Mouse (Mus musculus) hindbrain, embryonic 13.5 days (tissue): ENCODE measurements around the gene Prss12. TPM values are rescaled to one million over a fixed set of nuclear protein-coding genes. Genes with fewer than 3 reads are reported as not detected.

Experiments used
- ATAC-seq: fragments of 200-750 bp; cut with Nextera tagmentation; 2 replicates; pipeline ENCODE4 v1.8.0; 2017; ENCODE audit warnings: moderate TSS enrichment; ENCODE audit not compliant: low FRiP score
- H3K27ac ChIP-seq: fragments of 300-500 bp; sonication (generic); 2 replicates; pipeline ENCODE4 v1.5.1; 2015; ENCODE audit warnings: inconsistent platforms, mild to moderate bottlenecking, moderate library complexity
- H3K27me3 ChIP-seq: fragments of 300-500 bp; sonication (generic); 2 replicates; pipeline ENCODE4 v1.6.1; 2015; ENCODE audit warnings: mild to moderate bottlenecking, inconsistent platforms
- H3K36me3 ChIP-seq: fragments of 300-500 bp; sonication (generic); 2 replicates; pipeline ENCODE4 v1.6.1; 2015; ENCODE audit warnings: mild to moderate bottlenecking, inconsistent platforms
- H3K4me1 ChIP-seq: fragments of 300-500 bp; sonication (generic); replicated peaks from 2 replicates; pipeline ENCODE4 v1.6.1; 2015; ENCODE audit warnings: inconsistent platforms
- H3K4me2 ChIP-seq: fragments of 300-500 bp; sonication (generic); 2 replicates; pipeline ENCODE4 v1.6.1; 2015; ENCODE audit warnings: inconsistent platforms, mild to moderate bottlenecking, moderate library complexity
- H3K4me3 ChIP-seq: fragments of 300-500 bp; sonication (generic); 2 replicates; pipeline ENCODE4 v1.5.1; 2015; ENCODE audit warnings: mild to moderate bottlenecking, inconsistent platforms
- H3K9ac ChIP-seq: fragments of 300-500 bp; sonication (generic); 2 replicates; pipeline ENCODE4 v1.6.1; 2015; ENCODE audit warnings: mild to moderate bottlenecking, inconsistent platforms
- H3K9me3 ChIP-seq: fragments of 300-500 bp; sonication (generic); 2 replicates; pipeline ENCODE4 v1.6.1; 2016; ENCODE audit warnings: inconsistent platforms
- WGBS: fragments of 180-500 bp; shearing (Covaris S2); methylation state at CpG from one replicate; pipeline ENCODE4 v1.1.7; 2015; 5-methylcytosine and 5-hydroxymethylcytosine counted together
- polyA plus RNA-seq: library from polyadenylated mRNA; unstranded; fragments of >200 nt; fragmentation: Nextera tagmentation; extraction: Ambion mirVana; gene quantifications from 2 replicates; pipeline ENCODE4 v1.2.1, GENCODE M21; 2015

Gene Prss12
- polyA plus RNA-seq, 1 experiment from 2014 or later, result 13.8 TPM

DNA sequence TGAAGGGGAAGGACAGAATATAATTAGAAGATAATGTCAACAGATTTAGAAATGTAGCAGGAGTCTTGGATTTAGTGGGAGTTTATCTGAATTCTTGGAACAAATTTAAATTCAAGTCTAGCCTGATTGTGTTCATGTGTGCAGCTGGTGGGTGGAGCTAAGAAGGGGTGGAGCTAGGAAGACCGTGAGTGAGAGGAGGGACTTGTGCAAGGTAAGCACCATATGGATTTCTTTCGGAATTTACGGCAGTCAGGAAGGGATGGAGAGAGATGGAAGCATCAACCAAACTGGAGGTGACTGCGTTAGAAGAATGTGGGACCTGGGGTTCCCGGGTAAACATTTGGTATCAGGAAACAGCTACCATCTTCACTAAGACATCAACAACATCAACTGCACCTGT, 68.2 kb downstream of the Prss12 start:
- Histone ChIP-seq H3K4me1 (peaks cover 2% of the 10 kb centered on the region; the same call in 1 of the 2 replicates), H3K36me3 (no peaks in the 10 kb centered on the region), H3K9me3 (no peaks in the 10 kb centered on the region), H3K27ac (no peak overlapping the region), H3K27me3 (no peaks in the 10 kb centered on the region), H3K9ac (no peak overlapping the region), H3K4me3 (no peak overlapping the region), H3K4me2 (no peak overlapping the region)
- no peak for ATAC-seq
- WGBS, result 52% methylated on average over 5 of the region's 5 CpGs

DNA sequence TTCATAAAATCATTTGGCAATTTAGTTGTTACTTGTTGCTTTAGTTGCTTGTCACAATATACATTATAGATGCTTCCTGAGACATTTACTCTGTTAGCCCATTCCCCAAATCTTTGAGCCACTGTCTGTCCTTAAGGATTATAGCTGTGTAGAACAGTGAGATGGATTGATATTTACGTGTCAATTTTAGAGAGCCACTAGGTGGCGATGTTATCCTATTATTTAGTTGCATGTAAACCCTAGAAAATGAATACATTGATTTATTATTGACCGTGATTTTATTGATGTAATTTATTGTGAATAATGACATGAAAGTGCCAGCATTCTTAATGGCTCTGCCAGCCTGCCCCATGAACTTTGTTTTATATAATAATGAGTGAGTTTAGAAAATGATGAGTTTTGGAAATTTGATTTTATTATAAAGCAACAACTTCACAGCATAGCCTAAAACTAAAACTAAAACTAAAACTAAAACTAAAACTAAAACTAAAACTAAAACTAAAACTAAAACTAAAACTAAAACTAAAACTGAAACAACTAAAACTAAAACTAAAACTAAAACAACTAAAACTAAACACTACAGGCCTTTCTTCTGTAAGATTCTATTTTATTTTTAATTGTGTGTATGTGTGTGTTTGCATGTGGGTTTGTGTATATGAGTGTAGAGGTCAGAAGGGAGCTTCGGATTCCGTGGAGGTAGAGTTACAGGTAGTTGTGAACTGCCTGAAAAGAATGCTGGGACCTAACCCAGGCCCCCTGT, 69.1 kb downstream of the Prss12 start:
- Histone ChIP-seq H3K4me1 (no peaks in the 10 kb centered on the region), H3K4me2 (no peak overlapping the region), H3K9ac (no peak overlapping the region), H3K36me3 (no peaks in the 10 kb centered on the region), H3K27me3 (no peaks in the 10 kb centered on the region), H3K9me3 (no peaks in the 10 kb centered on the region), H3K27ac (no peak overlapping the region), H3K4me3 (no peak overlapping the region)
- 13% methylated on average over 5 of the region's 5 CpGs for WGBS
- peak; percentile 60; the same call in 1 of the 2 replicates for ATAC-seq

GRCm38 (mm10) chr3:123516784-123517183, 70.1 kb downstream of the Prss12 start:
- Histone ChIP-seq H3K4me1 (no peaks in the 10 kb centered on the region), H3K9me3 (no peaks in the 10 kb centered on the region), H3K4me3 (no peak overlapping the region), H3K9ac (no peak overlapping the region), H3K27me3 (no peaks in the 10 kb centered on the region), H3K4me2 (no peak overlapping the region), H3K36me3 (no peaks in the 10 kb centered on the region), H3K27ac (no peak overlapping the region)
- ATAC-seq, result 0 out of 2 replicates have a peak, but pooled peaks have one; percentile 22
- 33% methylated on average over 4 of the region's 4 CpGs for WGBS

DNA sequence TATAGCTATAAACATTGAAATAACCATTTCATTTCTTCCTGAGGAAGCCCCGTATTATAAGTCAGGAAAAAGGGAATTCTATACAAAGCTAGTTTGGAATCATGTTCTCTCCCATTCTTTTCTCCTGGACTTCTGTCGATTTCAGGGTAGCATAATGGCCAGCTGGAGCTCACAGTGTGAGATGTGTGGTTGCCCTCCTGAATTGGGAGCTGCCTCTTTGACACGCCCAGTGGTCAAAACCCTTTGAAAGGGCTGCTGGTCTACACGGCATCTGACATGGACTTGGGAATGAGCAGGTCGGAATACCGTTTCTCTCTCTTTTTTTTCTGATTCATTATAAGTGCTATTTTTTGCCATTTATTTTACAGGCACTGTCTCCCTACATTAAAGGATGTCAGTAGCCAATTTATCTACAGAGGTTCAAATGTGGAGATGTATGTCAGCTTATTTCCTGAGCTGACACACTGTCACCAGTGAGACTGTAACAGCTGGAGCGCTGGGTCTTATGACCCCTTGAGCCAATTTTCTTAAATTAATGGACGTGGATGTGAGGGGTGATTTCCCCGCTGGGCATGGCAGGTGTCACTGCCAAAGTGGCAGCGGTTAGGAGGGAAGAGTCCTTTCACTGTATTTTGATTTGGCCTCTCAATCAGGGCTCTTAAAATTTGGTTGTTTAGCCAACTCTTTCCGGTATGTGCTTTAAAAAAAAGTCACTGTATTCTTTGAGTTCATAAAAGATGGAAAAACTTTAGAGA, 79.8 kb downstream of the Prss12 start:
- Histone ChIP-seq H3K9me3 (no peaks in the 10 kb centered on the region), H3K27me3 (no peaks in the 10 kb centered on the region), H3K27ac (no peak overlapping the region), H3K4me1 (no peaks in the 10 kb centered on the region; the same call in 1 of the 2 replicates), H3K9ac (no peak overlapping the region), H3K4me3 (no peak overlapping the region), H3K4me2 (no peak overlapping the region), H3K36me3 (no peaks in the 10 kb centered on the region; the same call in 1 of the 2 replicates)
- WGBS, result 47% methylated on average over 11 of the region's 11 CpGs
- no peak for ATAC-seq

DNA sequence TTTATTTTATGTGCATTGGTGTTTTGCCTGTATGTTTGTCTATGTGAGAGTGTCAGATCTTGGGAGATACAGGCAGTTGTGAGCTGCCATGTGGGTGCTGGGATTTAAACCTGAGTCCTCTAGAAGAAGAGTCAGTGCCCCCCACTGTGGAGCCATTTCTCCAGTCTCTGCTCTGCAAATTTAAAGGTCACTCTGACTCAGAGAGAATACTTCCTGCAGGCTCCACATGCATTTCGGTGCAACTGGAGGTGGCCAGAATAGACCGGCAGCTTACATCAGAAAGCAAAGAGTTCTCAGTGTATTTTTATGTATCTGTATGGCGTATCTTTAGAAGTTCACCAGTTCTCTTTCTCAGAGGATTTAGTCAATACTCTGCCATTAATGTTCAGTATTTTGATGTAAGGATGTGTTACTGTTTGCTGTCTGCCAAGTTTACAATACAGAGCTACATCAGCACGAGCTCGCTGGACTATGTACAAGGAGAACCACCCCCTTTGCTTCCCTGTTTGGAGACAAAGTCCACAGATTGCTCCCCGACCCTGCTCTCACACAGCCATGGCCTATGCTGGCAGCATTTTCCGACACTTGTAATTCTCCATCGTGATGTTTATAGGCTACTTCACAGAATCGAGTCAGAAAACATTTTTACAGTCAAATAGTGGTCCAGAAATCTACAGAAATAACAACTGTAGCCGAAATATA, 81.2 kb downstream of the Prss12 start:
- 85% methylated on average over 10 of the region's 10 CpGs for WGBS
- no peak overlapping the region for H3K4me3 ChIP-seq

DNA sequence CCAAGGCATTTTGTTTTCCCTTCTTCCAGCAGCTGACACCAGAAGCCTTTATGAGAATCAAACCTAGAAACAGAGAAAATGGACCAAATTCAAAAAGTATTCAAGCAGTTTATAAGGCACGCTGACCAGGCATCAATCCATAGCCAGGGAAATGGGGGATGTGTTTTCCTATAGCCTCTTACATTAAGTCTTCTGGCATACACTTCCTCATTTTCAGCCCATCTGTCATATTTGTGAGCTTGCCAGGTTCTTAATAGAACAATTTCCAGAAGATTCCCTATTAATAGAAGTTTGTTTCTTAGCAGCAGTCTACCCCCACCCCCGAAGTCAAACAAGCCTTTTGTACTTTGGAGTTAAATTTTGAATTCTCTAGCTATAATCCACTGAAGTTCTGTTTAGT, 84.4 kb downstream of the Prss12 start:
- 91% methylated on average over 2 of the region's 2 CpGs for WGBS
- Histone ChIP-seq H3K36me3 (no peaks in the 10 kb centered on the region; the same call in 1 of the 2 replicates), H3K4me1 (no peaks in the 10 kb centered on the region; the same call in 1 of the 2 replicates), H3K9ac (no peak overlapping the region), H3K27ac (no peak overlapping the region), H3K9me3 (no peaks in the 10 kb centered on the region), H3K27me3 (no peaks in the 10 kb centered on the region), H3K4me2 (no peak overlapping the region), H3K4me3 (no peak overlapping the region)
- no peak for ATAC-seq

More for the DNA sequence above, 81.2 kb downstream of the Prss12 start:
- Histone ChIP-seq H3K27me3 (no peaks in the 10 kb centered on the region), H3K36me3 (no peaks in the 10 kb centered on the region; the same call in 1 of the 2 replicates), H3K9ac (no peak overlapping the region), H3K9me3 (no peaks in the 10 kb centered on the region), H3K4me2 (no peak overlapping the region), H3K4me1 (no peaks in the 10 kb centered on the region; the same call in 1 of the 2 replicates), H3K27ac (no peak overlapping the region)
- no peak for ATAC-seq

DNA sequence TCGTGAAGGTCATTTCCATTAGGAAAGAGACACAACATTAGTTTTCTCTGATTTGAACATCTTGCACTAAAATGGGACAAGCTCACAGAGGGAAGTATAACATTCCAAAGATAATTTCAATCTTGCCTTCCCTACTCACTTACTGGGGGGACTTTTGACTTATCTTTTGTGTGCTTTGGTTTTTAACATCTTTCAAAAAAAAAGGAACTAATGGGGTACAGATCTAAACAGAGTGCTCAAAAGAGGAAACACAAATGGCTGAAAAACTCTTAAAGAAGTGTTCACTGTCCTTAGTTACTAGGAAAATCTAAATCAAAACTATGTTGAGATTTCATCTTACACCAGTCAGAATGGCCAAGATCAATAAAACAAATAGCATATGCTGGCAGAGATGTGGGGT, 90.6 kb downstream of the Prss12 start:
- Histone ChIP-seq H3K9ac (no peak overlapping the region), H3K27ac (no peak overlapping the region), H3K4me2 (no peak overlapping the region), H3K4me1 (no peaks in the 10 kb centered on the region), H3K9me3 (no peaks in the 10 kb centered on the region), H3K27me3 (no peaks in the 10 kb centered on the region), H3K4me3 (no peak overlapping the region), H3K36me3 (no peaks in the 10 kb centered on the region)
- ATAC-seq, result no peak
- WGBS, result 93% methylated on average over 1 of the region's 1 CpGs

GRCm38 (mm10) chr3:123543585-123544304, 97.0 kb downstream of the Prss12 start:
- Histone ChIP-seq H3K27ac (no peak overlapping the region), H3K4me1 (no peaks in the 10 kb centered on the region), H3K27me3 (no peaks in the 10 kb centered on the region), H3K36me3 (peaks cover 8% of the 10 kb centered on the region; the same call in 1 of the 2 replicates), H3K9me3 (no peaks in the 10 kb centered on the region), H3K9ac (no peak overlapping the region), H3K4me2 (no peak overlapping the region), H3K4me3 (no peak overlapping the region)
- ATAC-seq, result no peak
- 85% methylated on average over 6 of the region's 6 CpGs for WGBS

- no peaks in the 10 kb centered on the region for H3K9me3 ChIP-seq
- ATAC-seq, result no peak
- WGBS, result 83% methylated on average over 3 of the region's 3 CpGs
- H3K4me1 ChIP-seq, result no peaks in the 10 kb centered on the region
- H3K36me3 ChIP-seq, result peaks cover 8% of the 10 kb centered on the region; the same call in 1 of the 2 replicates
- H3K4me2 ChIP-seq, result no peak overlapping the region
- no peaks in the 10 kb centered on the region for H3K27me3 ChIP-seq
- no peak overlapping the region for H3K27ac ChIP-seq
- no peak overlapping the region for H3K9ac ChIP-seq
- no peak overlapping the region for H3K4me3 ChIP-seq
Observed at GRCm38 (mm10) chr3:123550487-123550886, 103.8 kb downstream of the Prss12 start.

DNA sequence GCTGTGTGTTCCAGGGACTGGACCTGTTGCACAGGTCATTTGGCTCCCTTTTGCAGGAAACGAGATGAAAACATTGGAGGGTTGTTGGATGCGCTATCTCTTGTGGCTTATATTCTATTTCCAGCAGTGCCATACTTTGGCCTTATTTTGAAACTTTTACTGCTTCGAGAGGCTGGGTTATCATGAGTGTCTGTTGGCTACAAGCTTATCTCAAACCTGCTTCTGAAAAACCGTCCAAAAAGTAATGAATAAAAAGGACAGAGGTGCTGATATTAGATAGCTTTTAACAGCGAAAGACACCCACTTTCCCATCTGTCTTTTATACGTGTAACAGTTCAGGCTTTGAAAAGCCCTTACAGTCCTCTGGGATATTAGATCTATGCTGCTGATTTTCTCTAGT, 107.2 kb downstream of the Prss12 start:
- Histone ChIP-seq H3K9me3 (no peaks in the 10 kb centered on the region), H3K27me3 (no peaks in the 10 kb centered on the region), H3K27ac (no peak overlapping the region), H3K4me1 (no peaks in the 10 kb centered on the region), H3K4me3 (no peak overlapping the region), H3K4me2 (no peak overlapping the region), H3K9ac (no peak overlapping the region), H3K36me3 (no peaks in the 10 kb centered on the region)
- ATAC-seq, result no peak
- 81% methylated on average over 6 of the region's 6 CpGs for WGBS

DNA sequence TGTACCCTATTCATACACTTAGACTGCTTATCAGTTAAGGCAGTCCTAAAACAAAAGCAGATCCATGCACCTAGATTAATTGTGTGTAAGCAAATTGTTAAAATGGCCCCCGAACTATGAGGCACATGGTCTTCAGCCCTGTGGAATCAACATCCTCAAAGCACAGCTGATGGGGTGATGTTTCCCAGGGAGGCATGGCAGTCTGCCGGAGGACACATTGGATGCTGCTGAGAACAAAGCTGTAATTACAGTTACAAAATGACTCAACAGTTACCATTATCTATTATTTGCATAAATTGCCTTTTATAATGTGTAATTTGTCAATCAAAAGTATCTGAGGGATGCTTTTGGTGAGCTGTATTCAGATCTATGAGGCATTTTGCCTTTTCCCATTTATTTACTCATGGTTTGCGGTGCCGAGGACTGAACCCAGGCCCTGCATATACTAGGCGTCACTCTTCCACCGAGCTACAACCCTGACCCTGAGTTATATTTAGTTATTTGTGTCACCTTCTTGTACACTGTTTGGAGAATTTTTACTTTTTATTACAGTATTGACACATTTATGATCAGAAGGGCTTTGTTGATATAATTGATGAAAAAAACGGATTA, 108.6 kb downstream of the Prss12 start:
- H3K36me3 ChIP-seq, result no peaks in the 10 kb centered on the region
- H3K27me3 ChIP-seq, result no peaks in the 10 kb centered on the region
- WGBS, result 95% methylated on average over 7 of the region's 7 CpGs
- no peaks in the 10 kb centered on the region for H3K4me1 ChIP-seq
- H3K27ac ChIP-seq, result no peak overlapping the region
- no peak overlapping the region for H3K4me2 ChIP-seq
- no peaks in the 10 kb centered on the region for H3K9me3 ChIP-seq
- no peak overlapping the region for H3K4me3 ChIP-seq
- no peak for ATAC-seq
- no peak overlapping the region for H3K9ac ChIP-seq
